Mouse (Mus musculus) ZHBTc4 (cell line): Measurements from ENCODE around the gene Wasf2.
"Not testable (repeated sequence)": the region's sequence is repeated elsewhere in the genome, so short reads cannot be mapped to it uniquely, and the experiment has no call there.

Experiments
- DNase-seq: peaks from one replicate; pipeline ENCODE4 v3.0.0-alpha.2; 2011; ENCODE audit warnings: low read depth, low spot score

The Wasf2 gene

DNA sequence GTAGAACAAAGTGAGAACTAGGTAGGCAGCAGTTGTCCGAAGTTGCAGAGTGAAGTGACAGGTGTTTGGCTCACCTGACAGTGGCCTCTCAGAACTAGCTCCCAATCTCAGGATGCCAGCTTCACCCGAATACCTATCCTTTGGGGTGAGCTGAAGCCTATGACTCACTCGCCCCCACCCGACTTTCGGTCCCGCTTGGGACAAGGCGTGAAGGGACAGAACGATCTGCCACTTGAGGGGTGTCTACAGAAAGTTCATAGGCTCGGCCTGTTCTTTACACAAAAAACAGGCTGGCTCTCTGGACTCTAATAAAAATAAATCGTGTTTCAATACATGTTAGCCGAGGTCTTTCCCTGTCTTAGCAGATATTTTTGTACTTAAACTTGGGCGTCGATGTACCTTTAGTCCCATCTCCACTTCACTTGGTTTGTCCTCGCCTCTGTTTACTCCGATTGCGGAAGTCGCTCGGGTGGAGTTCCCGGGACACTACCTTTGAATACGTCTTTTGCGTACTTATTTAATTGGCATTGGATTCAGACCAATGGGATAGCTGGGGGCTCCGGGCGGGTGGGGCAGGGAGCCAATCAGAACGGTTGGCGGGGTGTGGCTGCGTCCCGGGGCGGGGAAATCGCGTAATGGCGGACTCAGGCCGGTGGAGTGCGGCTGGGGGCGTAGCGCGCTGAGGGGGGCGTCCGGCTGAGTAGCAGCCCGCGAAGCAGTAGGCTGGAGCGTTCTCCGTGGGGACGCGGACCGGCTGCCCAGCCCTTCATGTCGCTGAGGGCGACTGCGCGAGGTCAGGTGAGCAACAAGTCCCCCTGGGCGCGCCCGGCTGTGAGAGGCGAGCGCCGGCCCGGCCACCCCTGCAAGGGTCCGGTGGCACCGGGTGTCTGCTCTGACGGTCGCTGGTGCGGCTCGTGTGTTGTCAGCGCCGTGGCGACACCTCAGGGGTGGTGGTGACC, at the start of gene Wasf2:
Wasf2 (plus strand) TSS at position 575 of the 959 bp plus-strand sequence.
- peak; percentile 97 for DNase-seq

DNA sequence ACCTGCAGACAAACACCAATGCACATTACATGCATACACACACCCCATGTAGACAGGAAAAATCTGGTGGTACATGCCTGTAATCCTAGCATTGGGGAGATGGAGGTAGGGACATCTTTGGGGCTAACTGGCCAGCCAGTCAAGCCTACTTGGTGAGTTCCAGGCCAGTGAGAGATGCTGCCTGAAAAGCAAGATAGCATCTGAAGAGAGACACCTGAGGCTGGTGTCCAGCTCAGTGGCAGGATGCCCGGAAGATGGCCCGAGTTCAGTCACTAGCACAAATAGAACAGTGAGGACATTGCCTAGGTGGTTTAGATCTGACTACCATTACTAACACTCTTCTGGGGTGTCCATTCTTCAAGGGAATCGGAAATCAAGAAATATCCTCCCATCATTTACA, 49.4 kb upstream of the Wasf2 start:
- DNase-seq, result no peak

DNA sequence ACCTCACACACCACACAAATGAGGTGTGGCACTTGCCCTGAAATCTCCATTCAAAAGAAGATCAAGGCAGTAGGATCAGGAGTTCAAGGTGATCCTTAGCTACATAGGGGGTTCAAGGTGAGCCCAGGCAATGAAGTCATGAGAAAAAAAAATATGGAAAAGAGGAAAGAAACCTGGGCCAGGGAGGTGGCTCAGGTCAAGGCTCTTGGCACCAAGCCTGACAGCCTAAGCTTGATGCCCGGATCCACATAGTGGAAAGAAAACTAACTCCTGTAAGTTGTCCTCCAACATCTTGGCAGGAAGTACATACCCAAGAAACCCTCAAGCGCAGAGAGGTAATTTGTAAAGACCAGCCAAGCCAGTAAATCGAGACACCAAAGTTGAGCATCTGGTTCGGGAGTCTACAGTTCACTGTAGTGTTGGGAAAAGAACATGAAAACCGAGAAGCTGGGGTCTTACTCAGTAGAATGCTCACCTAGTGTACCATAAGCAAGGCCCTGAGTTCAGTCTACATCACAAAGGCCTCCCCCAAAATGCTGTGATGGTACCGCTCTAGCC, 48.0 kb upstream of the Wasf2 start:
- no peak for DNase-seq

DNA sequence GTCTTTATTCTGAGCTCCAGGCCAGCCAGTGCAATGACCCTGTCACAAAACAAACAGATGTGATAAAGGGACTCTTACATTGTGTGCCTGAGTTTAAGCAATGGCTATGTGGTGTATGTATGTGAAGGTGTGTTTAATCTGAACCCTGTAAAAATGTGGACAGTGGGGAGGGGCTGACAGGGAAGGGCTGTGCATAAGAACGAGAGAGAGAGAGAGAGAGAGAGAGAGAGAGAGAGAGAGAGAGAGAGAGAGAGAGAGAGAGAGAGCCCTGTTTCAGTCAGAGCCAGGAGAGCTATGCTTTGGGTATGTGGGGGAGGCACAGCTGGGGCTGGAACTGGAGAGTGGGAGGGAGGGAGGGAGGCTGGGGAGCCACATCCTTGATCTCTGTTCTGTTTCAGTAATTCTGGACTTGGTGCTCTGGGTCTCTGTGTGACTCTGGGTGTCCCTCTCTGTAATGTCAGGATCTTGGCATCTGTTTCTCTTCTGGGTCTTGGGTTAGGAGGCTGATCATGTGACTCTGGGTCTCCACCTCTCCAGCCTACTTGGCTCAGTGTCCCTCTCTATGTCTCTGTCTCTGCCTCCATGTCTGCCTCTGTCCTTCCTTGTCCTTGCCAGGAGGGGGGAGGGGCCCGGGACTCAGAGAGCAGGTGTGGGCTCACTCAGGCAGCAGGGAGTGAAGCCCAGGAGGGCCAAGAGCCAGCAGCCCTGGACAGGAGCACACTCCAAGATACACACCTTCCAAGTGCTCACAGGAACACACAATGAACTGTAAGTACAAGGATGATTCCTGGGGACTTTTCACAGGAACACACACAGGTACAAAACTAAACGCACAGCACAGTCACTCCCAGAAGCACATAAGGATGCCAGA, 46.1 kb upstream of the Wasf2 start:
- DNase-seq, result peak; percentile 55

DNA sequence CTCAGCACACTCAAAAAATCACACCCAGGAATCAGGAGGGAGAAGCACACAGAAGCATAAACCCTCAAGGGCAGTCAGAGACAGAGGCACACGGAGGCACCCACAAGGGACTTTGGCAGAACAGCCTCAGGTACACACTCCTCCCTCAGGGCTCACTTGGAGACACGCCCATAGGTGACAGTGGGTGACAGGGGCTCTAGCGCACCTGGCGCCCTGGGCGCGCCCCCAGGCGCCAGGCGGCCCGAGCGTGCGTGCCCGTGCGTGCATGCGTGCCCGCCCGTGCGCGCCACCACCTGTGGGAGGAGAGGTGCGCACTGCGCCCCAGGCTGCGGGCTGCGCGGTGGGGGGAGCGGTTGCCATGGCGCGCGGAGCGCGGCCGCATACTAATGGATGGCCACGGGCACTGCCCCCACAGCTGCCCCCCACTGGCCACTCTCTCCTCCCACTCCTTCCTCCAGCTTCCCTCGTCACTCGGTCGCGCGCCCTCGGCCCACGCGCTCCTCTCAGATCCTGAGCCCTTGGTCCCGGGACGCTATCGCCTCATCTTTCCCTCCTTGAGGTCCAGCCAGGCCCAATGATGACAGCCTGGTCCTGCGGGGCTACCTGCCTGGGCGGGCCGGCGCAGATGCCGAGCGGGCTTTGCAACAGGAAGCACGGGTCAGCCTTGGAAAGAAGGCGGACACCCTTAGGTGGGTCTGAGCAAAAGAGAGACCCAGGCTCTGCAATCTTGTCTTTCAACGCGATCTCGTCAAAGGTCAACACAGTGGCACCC, 45.1 kb upstream of the Wasf2 start:
- DNase-seq, result peak; percentile 68

DNA sequence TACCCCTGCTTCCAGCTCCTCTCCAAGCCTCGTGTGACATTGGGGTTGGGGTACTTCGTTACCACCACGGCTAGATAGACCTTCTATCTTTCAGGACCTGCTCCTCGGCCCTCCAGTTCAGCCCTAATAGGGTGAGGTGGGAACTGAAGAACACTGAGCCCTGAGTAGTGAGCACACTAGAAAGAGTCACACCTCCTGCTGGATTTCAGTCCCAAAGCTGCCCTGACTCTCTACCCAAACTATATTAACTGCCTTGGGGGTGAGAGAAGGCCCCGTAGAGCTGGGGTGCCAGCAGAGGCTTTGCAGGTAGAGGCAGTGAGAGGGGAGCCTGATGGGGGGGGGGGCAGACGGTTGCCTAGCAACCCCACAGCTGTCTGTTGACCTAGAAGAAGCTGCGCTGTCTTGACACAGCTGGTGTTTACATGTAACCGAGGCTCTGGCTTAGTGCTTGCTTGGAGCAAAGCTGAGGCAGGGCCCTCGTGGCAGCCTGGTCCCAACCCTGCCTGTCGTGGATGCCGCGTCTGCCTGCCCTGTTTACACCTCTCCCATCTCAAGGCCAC, 44.4 kb upstream of the Wasf2 start:
- DNase-seq, result no peak

DNA sequence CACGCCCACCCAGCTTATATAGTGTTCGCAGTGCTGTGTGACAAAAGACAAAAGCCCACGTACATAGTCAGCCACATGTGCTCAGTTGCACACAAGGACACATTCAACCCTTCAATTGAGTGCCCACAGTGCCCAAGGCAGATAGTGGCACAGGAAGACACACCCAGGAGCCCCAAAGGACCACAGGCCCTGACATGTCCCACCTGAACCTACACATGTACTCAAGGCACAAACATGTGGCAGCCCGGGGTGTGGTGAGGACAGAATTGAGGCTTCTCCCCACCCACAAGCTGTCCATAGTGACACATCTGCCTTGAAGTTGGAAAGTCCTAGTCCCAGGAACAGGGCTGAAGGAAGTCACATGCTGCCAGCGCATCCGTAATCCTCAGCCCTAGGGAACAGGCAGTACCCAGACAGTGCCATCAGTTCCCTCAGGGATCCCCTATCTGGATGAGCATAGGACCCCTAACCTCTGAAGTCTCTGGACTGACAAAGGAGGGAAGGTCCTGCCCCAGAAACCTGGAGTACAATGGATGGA, 43.1 kb upstream of the Wasf2 start:
- no peak for DNase-seq

DNA sequence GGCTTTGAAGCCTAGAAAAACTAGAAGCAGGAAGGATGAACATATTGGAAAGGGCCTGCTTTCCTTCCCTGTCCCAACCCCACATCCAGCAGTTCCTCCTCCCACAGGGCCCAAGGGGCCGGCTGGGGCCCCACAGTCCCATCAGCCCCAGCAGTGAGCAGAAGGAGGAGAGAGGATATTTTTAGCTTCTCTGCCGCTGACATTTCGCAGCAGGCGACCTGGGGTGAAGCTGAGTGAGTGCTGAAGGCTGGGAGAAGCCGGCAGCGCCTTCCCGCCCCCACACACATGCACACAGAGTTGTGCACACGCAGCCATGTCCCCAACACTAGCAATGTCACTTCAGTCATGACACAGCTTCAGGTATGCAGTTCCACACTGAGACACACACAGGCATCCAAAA, 42.5 kb upstream of the Wasf2 start:
- no peak for DNase-seq

DNA sequence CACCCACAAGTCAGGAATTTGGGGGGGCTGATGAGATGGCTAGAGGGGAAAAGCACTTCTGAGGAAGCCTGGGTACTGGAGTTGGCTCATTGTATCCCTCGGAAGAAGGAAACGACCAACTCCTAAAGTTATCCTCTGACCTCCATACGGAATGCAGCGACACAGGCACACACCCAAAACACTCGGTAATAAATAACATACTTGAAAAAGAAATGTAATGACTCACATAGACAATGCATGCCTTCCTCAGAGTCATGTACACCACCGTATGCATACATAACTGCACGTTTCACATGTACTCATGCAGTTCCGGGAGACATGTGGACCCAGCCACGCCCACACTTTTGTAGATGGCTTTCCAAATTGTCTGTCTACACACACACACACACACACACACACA, 41.0 kb upstream of the Wasf2 start:
- DNase-seq, result no peak

DNA sequence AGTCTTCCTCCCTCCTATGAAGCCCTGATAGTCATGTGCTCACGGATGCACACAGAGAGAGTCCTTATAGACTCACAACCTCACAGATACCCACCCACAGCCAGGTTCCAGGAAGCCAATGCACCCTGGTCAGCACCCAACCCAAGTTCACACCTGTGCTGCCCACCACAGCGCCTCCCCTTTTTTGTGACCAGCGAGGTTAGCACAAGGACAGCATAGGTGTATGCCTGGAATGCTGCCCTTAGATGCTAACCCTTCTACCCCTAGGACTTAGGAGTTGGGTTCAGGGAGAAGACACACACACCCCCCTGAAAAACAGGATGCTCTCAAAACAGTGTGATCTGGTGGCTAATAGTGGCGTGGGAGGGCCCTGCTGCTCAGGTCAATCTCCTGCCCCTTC, 40.5 kb upstream of the Wasf2 start:
- no peak for DNase-seq

DNA sequence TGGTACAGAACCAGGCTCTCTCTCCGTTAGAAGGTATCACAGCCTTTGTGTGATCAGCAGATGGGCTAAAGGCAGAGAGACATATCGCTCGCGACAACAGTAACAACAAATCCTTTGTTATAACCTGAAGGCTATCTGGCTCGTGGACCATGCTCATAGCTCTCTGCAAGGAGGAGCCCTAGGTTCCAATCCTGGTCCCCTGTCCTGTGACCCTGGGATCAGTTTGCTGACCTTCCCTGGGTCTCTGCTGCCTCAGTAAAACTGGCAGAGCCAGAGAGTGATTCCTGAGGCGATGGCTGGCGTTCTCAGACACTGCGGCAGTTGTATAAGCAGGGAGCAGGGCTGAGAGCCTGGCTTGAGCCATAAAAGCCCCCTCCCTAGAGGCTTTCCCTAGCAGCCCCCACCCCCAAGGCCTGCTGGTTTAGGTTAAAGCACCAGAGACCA, 40.0 kb upstream of the Wasf2 start:
- no peak for DNase-seq

DNA sequence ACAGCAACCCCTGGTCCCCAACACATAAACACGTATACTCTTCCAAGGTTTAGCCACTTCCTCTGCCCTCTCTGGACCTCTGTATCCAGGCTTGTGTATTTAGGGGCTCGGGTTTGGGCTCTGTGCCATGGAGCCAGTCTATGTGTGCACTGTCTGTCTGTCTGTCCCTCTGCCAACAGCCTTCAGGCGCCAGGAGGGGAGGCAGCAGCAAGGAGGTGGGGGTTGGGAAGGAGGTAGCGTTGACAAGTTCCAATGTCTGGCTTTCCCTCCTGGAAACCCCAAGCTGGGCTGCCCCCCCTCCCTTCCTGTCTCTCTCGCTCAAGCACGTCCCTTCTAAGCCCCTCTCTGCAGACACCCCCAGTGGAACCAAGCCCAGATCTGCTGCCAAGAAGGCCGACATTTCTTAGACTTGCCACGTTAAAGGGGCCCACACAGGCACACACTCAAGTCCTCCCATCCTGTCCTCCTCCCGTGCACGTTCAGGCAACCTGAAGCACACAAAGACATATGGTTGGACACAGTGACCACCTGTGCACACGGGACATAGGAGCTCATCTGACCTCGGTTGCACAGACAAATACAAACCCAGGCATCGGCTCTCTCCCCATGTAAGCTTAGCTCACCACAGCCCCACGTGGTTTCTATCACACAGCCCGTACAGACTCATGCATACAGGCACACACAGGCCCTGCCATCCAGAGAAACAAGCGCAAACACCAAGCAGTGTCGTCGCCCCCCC, 39.4 kb upstream of the Wasf2 start:
- DNase-seq, result no peak

DNA sequence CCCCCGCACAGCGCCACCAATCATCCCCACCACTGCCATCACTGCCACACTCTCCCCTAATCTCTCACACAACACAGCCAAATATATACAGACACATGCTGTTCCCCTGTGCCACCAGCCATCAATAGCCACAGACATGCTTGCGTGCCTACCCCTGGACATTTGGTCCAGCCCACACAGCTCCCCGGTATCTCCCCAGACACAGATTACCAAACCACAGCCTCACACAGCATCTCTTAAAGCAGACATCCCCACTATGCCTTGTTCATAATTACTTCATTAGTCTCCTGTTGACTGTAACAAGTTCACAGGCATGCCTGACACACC, 38.9 kb upstream of the Wasf2 start:
- no peak for DNase-seq

DNA sequence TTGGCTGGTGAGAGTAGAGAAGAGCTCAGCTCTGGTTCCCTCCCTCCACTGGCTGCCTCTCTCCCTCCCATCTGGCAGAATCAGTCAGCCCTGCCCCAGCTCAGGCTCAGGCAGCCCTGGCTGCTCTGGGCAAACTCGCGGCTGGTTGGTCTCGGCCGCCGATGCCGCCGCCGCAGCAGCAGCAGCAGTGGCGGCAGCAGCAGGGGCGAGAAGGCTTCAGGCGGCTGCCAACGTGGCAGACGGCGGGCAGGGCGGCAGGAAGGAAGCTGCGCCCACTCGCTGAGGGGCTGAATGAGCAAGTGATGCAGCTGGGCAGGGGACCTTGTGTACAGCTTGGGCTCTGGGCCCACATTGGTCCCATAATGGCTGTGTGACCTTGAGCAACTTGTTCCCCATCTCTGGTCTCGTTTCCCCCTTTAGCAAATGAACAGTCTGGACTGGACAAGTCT, 37.8 kb upstream of the Wasf2 start:
- peak; percentile 55 for DNase-seq

DNA sequence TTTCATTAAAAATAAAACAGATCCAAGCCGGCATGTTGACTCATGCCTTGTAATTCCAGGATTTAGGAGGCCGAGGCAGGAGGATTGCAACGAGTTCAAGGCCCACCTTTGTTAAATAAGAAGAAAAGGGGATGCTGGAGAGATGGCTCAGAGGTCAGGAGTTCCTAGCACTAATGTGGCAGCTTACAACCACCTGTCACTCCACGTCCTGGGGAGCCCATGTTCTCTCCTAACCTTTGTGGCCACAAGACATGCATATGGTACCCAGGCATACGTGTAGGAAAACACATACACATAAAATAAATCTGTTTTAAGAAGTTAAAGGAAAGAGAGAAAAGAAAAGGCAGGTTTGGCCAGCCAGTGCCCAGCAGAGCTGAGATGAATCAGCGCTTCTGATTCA, 37.2 kb upstream of the Wasf2 start:
- no peak for DNase-seq

DNA sequence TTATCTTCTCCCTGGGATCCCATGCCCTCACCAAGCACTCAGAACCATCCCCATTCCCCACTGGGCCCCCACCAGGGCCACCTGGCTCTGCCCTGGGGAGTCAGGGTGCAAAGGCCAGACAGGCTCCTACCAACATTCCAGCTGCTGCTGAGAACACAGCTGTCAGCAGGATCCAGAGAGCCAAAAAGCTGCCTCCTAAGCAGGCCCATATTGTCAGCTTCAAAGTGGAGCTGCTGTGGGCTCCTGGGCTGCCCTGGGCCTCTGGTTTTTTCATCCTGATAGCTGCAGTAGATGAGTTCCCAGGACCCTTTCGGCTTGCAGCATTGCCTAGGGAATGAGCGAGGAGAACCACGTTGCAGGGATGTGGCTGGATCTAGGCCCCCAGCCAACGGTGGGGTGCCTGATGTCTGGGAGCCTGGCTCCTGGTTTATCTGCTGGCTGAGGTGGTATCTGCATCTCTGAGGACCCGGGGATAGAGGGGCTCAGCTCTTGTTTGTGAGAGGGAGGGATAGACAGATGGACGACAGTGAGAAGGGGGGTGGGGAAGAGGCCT, 36.7 kb upstream of the Wasf2 start:
- no peak for DNase-seq

DNA sequence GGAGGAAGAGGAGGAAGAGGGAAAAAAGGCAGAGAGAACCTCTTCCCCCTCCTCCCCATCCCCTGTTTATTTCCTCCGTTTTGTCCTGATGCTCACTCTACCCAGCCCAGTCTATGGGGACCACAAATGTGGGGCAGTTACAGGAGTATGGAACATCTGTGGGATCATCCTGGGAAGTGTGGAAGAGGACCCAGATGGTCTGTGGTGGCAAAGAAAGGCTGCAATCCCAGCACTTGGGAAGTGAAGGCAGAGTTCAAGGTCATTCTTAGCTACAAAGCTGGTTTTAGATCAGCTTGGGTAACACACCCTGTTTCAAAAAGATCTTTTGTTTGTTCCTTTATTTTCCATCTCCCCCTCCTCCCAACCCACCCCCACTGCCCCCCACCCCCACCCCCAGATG, 36.0 kb upstream of the Wasf2 start:
- DNase-seq, result no peak

DNA sequence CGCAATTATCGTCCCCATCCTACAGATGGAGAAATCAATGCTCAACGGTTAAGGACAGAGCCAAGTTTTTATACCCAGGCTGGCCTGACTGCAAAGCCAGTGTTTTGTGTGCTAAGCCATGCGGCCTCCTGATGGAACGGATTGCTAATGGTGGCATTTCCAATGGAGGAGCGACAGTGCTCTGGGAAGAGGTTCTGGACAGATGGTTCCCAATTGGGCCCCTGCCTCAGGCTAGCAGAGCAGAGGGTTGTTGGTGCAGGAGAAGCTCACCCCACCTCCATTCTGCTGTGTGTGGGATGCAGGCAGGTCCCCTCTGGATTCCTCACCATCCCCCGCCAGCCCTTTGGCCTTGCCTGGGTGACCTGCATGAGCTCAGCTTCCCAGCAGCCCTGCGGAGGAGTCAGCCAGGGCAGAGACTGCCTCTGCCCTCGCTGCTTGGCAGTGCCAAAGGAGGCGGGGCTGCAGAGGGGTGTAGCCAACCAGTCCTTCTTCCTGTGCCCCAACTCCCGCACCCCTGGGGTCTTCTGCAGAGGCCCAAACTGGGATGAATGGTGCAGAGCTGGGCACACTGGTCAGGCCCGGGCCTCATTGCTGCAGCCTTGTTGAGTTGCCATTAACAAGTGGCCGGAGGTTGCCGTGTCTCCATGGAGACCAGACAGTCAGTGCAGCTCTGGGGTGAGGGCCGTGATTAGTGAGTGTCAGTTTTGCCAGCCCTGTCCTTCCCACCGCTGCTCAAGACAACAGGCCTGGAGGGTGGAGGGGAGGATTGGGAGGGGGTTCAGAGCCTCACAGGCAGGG, 35.2 kb upstream of the Wasf2 start:
- no peak for DNase-seq

DNA sequence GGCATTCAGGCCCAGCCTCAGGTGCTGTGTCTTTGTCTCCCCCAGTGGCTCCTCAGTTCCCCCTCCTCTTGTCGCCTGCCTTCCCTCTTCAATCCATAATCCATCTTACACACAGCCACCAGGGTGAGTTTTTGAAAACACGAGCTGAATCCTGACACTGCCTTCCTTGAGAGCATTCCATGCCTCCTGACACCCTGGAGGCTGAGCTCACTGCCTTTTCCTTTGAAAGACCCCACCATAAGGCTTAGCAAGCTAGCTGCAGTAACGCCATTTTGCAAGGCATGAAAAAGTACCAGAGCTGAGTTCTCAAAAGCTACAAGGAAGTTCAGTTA, 34.6 kb upstream of the Wasf2 start:
- not testable (repeated sequence) for DNase-seq
